Mouse (Mus musculus): ENCODE results near the gene Tamm41. TPM values are rescaled to one million over a fixed set of nuclear protein-coding genes. Genes with fewer than 3 reads are reported as not detected.
A peak's percentile ranks its signal among the peaks of the same experiment; 100 is the strongest.

Tamm41 gene
- polyA plus RNA-seq, 1 experiment from 2014 or later = 72.8 TPM

DNA sequence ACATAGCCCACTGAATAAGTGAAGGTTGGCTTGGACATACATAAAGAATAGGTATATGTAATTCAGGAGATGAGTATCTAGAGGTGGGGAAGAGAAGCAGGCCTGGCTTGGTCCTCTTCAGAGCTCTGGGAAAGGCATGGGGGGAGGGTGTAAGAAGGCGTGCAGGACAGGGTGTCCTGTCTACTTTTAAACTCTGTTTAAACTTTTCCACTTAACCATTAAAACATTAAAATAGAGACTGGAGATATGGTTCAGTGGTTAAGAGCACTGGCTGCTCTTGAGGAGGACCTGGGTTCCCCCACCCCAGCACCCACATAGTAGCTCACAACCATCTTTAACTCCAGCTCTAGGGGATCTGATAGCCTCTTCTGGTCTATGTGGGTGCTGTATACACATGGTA lies 64.7 kb downstream of the Tamm41 start:
- Histone ChIP-seq H3K4me2 (ENCODE audit: low read depth) (no peak overlapping the region), H3K27me3 (ENCODE audit: control insufficient read depth, insufficient read depth, low read length) (peaks cover 8% of the 10 kb centered on the region), H3K9me3 (ENCODE audit: control insufficient read depth, low read length) (no peaks in the 10 kb centered on the region), H3K9ac (ENCODE audit: low read length) (no peak overlapping the region), H3K4me1 (ENCODE audit: control insufficient read depth, insufficient read depth, low read length) (peaks cover 4% of the 10 kb centered on the region), H3K4me3 (ENCODE audit: low read depth, low read length) (no peak overlapping the region), H3K36me3 (ENCODE audit: control insufficient read depth, insufficient read depth, low read length) (no peaks in the 10 kb centered on the region), H3K27ac (ENCODE audit: low read depth, low read length) (no peak overlapping the region)
- DNase-seq (ENCODE audit: low spot score) (no peak), ATAC-seq (ENCODE audit: insufficient read depth, low FRiP score, low TSS enrichment) (no peak)
- 82% methylated on average over 1 of the region's 1 CpGs for WGBS

DNA sequence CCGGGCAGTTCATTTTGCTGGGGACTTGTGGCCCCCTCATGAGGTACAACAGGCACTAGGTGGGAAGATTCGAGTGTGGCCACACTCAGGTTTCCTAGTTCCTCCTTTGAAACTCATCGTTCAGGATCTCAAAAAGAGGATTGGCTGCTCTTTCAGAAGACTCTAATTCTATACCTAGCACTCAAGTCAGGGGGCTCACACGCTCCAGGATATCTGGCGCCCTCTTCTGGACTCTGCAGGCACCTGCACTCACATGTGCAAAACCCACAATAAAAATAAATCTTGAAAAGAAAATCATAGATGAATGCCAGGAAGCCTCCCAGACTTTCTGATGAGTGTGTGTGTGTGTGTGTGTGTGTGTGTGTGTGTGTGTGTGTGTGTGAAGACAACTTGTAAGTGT lies 66.8 kb downstream of the Tamm41 start:
- H3K27ac ChIP-seq (ENCODE audit: low read depth, low read length) = no peak overlapping the region
- H3K27me3 ChIP-seq (ENCODE audit: control insufficient read depth, insufficient read depth, low read length) = peaks cover 19% of the 10 kb centered on the region
- H3K36me3 ChIP-seq (ENCODE audit: control insufficient read depth, insufficient read depth, low read length) = no peaks in the 10 kb centered on the region
- ATAC-seq (ENCODE audit: insufficient read depth, low FRiP score, low TSS enrichment) (no peak), DNase-seq (ENCODE audit: low spot score) (no peak)
- 74% methylated on average over 5 of the region's 5 CpGs for WGBS
- peaks cover 4% of the 10 kb centered on the region for H3K4me1 ChIP-seq (ENCODE audit: control insufficient read depth, insufficient read depth, low read length)
- H3K9me3 ChIP-seq (ENCODE audit: control insufficient read depth, low read length) = no peaks in the 10 kb centered on the region
- no peak overlapping the region for H3K9ac ChIP-seq (ENCODE audit: low read length)
- H3K4me2 ChIP-seq (ENCODE audit: low read depth) = no peak overlapping the region
- H3K4me3 ChIP-seq (ENCODE audit: low read depth, low read length) = no peak overlapping the region

DNA sequence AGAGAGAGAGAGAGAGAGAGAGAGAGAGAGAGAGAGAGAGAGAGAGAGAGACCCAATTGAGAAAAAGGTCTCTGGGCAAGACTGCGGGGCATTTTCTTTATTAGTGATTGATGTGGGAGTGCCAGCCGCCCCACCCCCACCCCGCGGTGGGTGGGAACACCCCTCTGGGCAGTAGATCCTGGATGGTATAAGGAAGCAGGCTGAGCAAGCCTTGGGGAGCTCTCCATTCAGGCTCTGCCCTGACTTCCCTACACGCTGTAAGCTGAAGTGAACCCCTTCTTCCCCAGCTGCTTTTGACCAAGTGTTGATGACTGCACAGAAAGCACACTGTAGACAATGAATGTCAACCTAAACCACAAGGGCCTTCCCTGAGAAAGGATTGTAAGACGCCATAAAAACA lies 67.3 kb downstream of the Tamm41 start:
- no peaks in the 10 kb centered on the region for H3K9me3 ChIP-seq (ENCODE audit: control insufficient read depth, low read length)
- ATAC-seq (ENCODE audit: insufficient read depth, low FRiP score, low TSS enrichment) (no peak), DNase-seq (ENCODE audit: low spot score) (no peak)
- H3K27ac ChIP-seq (ENCODE audit: low read depth, low read length) = no peak overlapping the region
- peaks cover 4% of the 10 kb centered on the region for H3K4me1 ChIP-seq (ENCODE audit: control insufficient read depth, insufficient read depth, low read length)
- no peak overlapping the region for H3K9ac ChIP-seq (ENCODE audit: low read length)
- H3K4me3 ChIP-seq (ENCODE audit: low read depth, low read length) = no peak overlapping the region
- no peaks in the 10 kb centered on the region for H3K36me3 ChIP-seq (ENCODE audit: control insufficient read depth, insufficient read depth, low read length)
- WGBS = 22% methylated on average over 6 of the region's 6 CpGs
- no peak overlapping the region for H3K4me2 ChIP-seq (ENCODE audit: low read depth)
- H3K27me3 ChIP-seq (ENCODE audit: control insufficient read depth, insufficient read depth, low read length) = peaks cover 19% of the 10 kb centered on the region

DNA sequence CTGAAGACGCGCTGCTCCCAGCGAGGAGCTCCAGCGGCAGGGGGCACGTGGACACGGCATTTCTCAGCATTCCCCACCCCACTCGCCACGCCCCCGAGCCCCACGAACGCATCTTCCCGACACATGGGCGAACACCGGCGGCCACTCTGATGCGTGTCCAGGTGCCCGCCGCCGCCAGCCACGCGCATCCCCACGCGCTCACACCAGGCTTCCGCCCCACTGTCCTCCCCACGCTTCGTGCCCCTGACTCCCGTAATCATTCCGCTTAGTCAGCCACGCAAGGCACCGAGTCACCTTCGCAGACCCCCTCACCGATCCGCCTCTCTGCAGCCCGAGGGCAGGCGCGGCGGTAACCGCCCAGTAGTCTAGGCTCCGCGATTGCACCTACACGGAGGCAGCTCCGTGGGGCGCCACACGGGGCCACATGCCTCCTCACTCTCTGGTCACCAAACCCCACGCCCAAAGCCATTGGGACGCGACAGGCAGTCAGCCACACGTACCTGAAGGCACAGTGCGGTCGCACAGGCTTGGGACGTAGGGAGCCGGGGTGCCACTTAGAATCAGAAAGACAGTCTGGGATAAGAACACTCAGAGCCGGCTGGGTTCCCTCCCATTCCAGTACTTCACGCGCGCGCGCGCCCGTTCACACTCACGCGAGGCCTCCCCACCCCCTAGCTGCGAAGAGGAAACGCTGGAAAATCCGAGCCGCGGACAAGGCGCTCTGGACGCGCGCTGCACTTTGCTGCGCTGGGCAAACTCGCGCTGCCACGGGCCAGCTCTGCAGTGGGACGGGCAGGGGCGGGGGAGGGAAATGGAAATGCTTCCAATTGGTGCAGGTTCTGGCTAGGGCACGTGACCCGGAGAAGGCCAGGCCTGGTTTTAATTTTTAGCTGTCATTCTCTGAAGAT lies 68.2 kb downstream of the Tamm41 start, which contains the start of gene Vgll4:
Gene Vgll4 (minus strand): TSS at position 782 of the 908 bp plus-strand sequence.
- H3K27me3 ChIP-seq (ENCODE audit: control insufficient read depth, insufficient read depth, low read length) = peaks cover 19% of the 10 kb centered on the region
- peak; percentile 71 for DNase-seq (ENCODE audit: low spot score)
- peaks cover 4% of the 10 kb centered on the region for H3K4me1 ChIP-seq (ENCODE audit: control insufficient read depth, insufficient read depth, low read length)
- under 1% methylated on average over 77 of the region's 79 CpGs for WGBS
- H3K9me3 ChIP-seq (ENCODE audit: control insufficient read depth, low read length) = no peaks in the 10 kb centered on the region
- H3K36me3 ChIP-seq (ENCODE audit: control insufficient read depth, insufficient read depth, low read length) = no peaks in the 10 kb centered on the region
- peak; percentile 76 for ATAC-seq (ENCODE audit: insufficient read depth, low FRiP score, low TSS enrichment)
- peak within 1 kb of the TSS; percentile 46 for H3K9ac ChIP-seq (ENCODE audit: low read length)
- no peak within 1 kb of the TSS for H3K27ac ChIP-seq (ENCODE audit: low read depth, low read length)
- peak within 1 kb of the TSS; percentile 62 for H3K4me3 ChIP-seq (ENCODE audit: low read depth, low read length)
- H3K4me2 ChIP-seq (ENCODE audit: low read depth) = peak within 1 kb of the TSS; percentile 100

DNA sequence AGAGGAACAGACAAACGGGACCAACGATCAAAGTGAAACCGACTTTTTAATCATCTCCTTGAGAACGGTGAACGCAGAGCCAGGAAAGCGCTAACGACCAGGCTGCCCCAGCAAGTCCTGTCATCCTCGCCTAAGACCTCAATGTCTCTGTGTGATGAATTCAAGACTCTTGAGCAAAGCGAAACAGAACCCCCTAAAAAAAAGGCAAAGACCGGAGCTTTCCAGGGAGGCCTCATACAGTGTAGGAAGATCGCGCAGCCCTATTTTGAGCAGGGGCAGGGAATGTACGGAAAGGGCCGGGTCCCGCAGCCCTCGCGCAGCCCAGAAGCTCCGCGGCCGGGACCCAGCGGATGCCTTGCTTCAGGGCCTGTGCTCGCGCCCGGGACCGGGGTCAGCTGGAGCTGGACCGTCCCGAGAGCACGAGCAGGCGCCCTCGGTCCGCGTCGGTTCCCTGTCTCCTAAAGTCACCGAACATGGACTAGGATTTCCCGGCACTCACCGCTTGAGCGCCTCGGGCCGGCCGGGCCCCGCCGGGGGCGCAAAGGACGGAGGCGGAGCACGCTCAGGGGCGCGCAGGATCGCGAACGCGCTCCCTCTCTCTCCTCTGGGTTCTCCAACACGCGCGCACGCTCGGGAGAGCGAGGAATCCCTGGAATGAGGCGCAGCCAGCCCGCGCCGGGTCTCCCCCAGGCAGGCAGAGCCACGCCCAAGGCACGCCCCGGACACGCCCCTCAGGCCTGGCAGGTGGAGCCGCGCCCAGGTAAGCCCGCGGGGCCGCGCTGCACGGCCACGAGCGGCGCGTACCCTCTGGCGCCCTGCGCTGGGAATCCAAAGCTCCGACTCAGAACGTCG lies 69.1 kb downstream of the Tamm41 start:
- Histone ChIP-seq H3K4me1 (ENCODE audit: control insufficient read depth, insufficient read depth, low read length) (peaks cover 4% of the 10 kb centered on the region), H3K4me2 (ENCODE audit: low read depth) (peak overlapping the region; percentile 100), H3K4me3 (ENCODE audit: low read depth, low read length) (peak overlapping the region; percentile 62), H3K9ac (ENCODE audit: low read length) (peak overlapping the region; percentile 46), H3K36me3 (ENCODE audit: control insufficient read depth, insufficient read depth, low read length) (no peaks in the 10 kb centered on the region), H3K27ac (ENCODE audit: low read depth, low read length) (no peak overlapping the region), H3K9me3 (ENCODE audit: control insufficient read depth, low read length) (no peaks in the 10 kb centered on the region), H3K27me3 (ENCODE audit: control insufficient read depth, insufficient read depth, low read length) (peaks cover 19% of the 10 kb centered on the region)
- WGBS = 1% methylated on average over 75 of the region's 82 CpGs
- peak; percentile 58 for ATAC-seq (ENCODE audit: insufficient read depth, low FRiP score, low TSS enrichment)
- DNase-seq (ENCODE audit: low spot score) = peak; percentile 80

DNA sequence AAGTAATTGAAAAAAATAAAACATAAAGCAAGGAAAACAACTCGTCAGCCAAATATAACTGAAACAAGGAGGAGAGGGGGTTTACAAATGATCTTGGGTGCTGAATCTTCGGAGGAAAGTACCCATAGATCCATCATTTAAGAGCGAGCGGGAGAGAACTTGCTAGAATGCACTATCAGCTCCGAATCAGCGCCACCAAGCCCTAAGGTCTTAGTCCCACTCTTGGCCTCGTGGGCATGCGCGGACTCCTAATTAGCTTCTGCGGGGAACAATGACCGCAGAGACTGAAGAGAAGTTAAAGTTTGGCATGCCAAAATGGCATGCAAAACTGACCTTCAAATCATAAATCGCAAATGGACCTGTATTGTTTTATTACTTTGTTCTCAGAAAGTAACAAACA lies 70.1 kb downstream of the Tamm41 start:
- Histone ChIP-seq H3K4me2 (ENCODE audit: low read depth) (peak overlapping the region; percentile 100), H3K27ac (ENCODE audit: low read depth, low read length) (no peak overlapping the region), H3K27me3 (ENCODE audit: control insufficient read depth, insufficient read depth, low read length) (peaks cover 19% of the 10 kb centered on the region), H3K9me3 (ENCODE audit: control insufficient read depth, low read length) (no peaks in the 10 kb centered on the region), H3K4me1 (ENCODE audit: control insufficient read depth, insufficient read depth, low read length) (peaks cover 4% of the 10 kb centered on the region), H3K9ac (ENCODE audit: low read length) (no peak overlapping the region), H3K4me3 (ENCODE audit: low read depth, low read length) (no peak overlapping the region), H3K36me3 (ENCODE audit: control insufficient read depth, insufficient read depth, low read length) (no peaks in the 10 kb centered on the region)
- peak; percentile 31 for DNase-seq (ENCODE audit: low spot score)
- 40% methylated on average over 12 of the region's 12 CpGs for WGBS
- ATAC-seq (ENCODE audit: insufficient read depth, low FRiP score, low TSS enrichment) = no peak

DNA sequence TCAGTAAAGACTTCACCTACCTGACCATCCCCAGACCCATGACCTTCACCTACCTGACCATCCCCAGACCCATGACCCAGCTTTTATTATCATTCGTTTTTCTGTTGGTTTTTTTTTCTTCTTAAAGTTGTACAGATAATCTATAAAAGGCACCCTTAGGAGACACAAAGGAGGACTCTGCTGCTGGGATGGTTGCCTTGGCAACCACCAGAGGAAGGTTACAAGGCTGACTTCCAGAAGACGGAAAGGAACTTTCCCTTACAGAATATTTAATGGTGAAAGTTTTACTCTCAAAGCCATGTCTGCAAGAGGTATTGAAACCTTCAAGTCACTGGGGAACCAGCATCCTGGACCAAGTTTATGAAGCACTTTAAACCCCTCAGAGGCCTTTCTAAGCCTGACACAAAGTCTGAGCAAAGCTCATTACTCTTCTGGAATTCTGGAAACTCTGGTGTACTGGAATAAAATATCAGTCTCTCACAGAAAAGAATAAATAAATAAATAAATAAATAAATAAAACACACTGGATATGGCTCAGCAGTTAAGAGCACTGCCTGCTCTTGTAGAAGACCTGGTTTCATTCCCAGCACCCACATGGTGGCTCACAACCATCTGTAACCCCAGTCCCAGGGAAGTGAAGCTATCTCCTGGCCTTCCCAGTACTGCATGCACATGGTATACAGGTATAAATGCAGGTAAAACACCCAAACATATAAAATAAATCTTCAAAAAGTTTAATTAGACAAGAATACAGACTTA lies 71.1 kb downstream of the Tamm41 start:
- Histone ChIP-seq H3K4me2 (ENCODE audit: low read depth) (no peak overlapping the region), H3K27me3 (ENCODE audit: control insufficient read depth, insufficient read depth, low read length) (peaks cover 19% of the 10 kb centered on the region), H3K36me3 (ENCODE audit: control insufficient read depth, insufficient read depth, low read length) (no peaks in the 10 kb centered on the region), H3K4me3 (ENCODE audit: low read depth, low read length) (no peak overlapping the region), H3K27ac (ENCODE audit: low read depth, low read length) (no peak overlapping the region), H3K9me3 (ENCODE audit: control insufficient read depth, low read length) (no peaks in the 10 kb centered on the region), H3K9ac (ENCODE audit: low read length) (no peak overlapping the region), H3K4me1 (ENCODE audit: control insufficient read depth, insufficient read depth, low read length) (peaks cover 4% of the 10 kb centered on the region)
- WGBS = 46% methylated on average over 2 of the region's 2 CpGs
- DNase-seq (ENCODE audit: low spot score) = no peak
- no peak for ATAC-seq (ENCODE audit: insufficient read depth, low FRiP score, low TSS enrichment)

DNA sequence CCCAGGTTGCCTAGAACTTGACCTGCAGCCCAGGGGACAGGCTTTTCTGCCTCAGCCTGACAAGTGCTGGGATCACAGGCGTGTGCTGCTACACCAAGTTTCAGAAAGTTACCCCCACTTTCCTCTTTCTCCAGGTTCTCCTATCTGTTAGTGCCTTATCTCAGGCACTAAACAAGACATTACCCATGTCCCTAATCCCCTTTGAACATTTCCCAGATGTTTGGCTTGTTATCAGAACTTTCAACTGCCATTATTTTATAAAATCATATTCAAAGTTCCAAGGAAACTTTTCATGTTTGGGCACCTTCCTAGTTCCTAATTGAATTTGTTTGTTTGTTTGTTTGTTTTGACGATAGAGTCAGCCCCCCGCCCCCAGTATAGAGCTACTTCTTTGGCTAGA lies 71.9 kb downstream of the Tamm41 start:
- no peaks in the 10 kb centered on the region for H3K9me3 ChIP-seq (ENCODE audit: control insufficient read depth, low read length)
- H3K4me2 ChIP-seq (ENCODE audit: low read depth) = no peak overlapping the region
- H3K9ac ChIP-seq (ENCODE audit: low read length) = no peak overlapping the region
- H3K27me3 ChIP-seq (ENCODE audit: control insufficient read depth, insufficient read depth, low read length) = peaks cover 19% of the 10 kb centered on the region
- no peak overlapping the region for H3K4me3 ChIP-seq (ENCODE audit: low read depth, low read length)
- no peaks in the 10 kb centered on the region for H3K36me3 ChIP-seq (ENCODE audit: control insufficient read depth, insufficient read depth, low read length)
- 79% methylated on average over 3 of the region's 3 CpGs for WGBS
- ATAC-seq (ENCODE audit: insufficient read depth, low FRiP score, low TSS enrichment) = no peak
- H3K4me1 ChIP-seq (ENCODE audit: control insufficient read depth, insufficient read depth, low read length) = peaks cover 4% of the 10 kb centered on the region
- no peak for DNase-seq (ENCODE audit: low spot score)
- H3K27ac ChIP-seq (ENCODE audit: low read depth, low read length) = no peak overlapping the region
